ENCODE assay signal across 16 mouse cellular contexts in genomic region chr3:152235805-152236204, GRCm38 (mm10).
"Had no signal": no experiment of that assay in that cellular context is flagged by ENCODE, and none has a peak within 500 bp of the region (broad histone marks: within the 10 kb centered on the region; RNA-seq: fewer than 3 reads in every experiment).

No protein-coding gene starts in this region.

- H3K9me3 ChIP-seq: neural tube, embryonic 12.5 days; neural tube, embryonic 13.5 days; neural tube, embryonic 15.5 days; stomach, embryonic 15.5 days had no signal

- H3K27me3 ChIP-seq: neural tube, embryonic 12.5 days; neural tube, embryonic 13.5 days; neural tube, embryonic 15.5 days; stomach, embryonic 15.5 days had no signal

- H3K4me3 ChIP-seq: neural tube, embryonic 12.5 days; neural tube, embryonic 13.5 days; neural tube, embryonic 15.5 days; stomach, embryonic 15.5 days had no signal

- H3K9ac ChIP-seq: neural tube, embryonic 12.5 days; neural tube, embryonic 13.5 days; neural tube, embryonic 15.5 days; stomach, embryonic 15.5 days had no signal

- H3K27ac ChIP-seq: neural tube, embryonic 12.5 days; neural tube, embryonic 13.5 days; neural tube, embryonic 15.5 days; stomach, embryonic 15.5 days; stomach, postnatal 0 days had no signal

- H3K4me2 ChIP-seq: neural tube, embryonic 12.5 days; neural tube, embryonic 13.5 days; neural tube, embryonic 15.5 days; stomach, embryonic 15.5 days had no signal

- H3K4me1 ChIP-seq: neural tube, embryonic 12.5 days; neural tube, embryonic 13.5 days; neural tube, embryonic 15.5 days; stomach, embryonic 15.5 days had no signal

- DNase-seq: retina, postnatal 1 day; right cerebral cortex, postnatal 14 days; right cerebral cortex, postnatal 25 days; right cerebral cortex, postnatal 4 days; spleen, adult 18-20 months; thymus, adult 18-20 months; thymus, adult 2 months; thymus, postnatal 14 days; thymus, postnatal 25 days; thymus, postnatal 36 days; thymus, postnatal 4 days had no signal
